Mouse (Mus musculus) embryo, embryonic 10 days (tissue): ENCODE results near the gene Alkbh2.

Experiments used
- DNase-seq: peaks from one replicate; pipeline ENCODE4 v3.0.0-alpha.2; 2015; ENCODE audit warnings: low spot score

Alkbh2 gene

GRCm38 (mm10) chr5:114146028-114146888 is 18.2 kb upstream of the Alkbh2 start, which contains the start of gene Acacb:
Acacb (plus strand) TSS chr5:114146535.
- no peak for DNase-seq

GRCm38 (mm10) chr5:114139175-114139574 is 11.2 kb upstream of the Alkbh2 start:
- peak; percentile 50 for DNase-seq

GRCm38 (mm10) chr5:114138277-114139164 is 10.5 kb upstream of the Alkbh2 start:
- DNase-seq: no peak

- DNase-seq: no peak
Measured at GRCm38 (mm10) chr5:114137481-114138276, 9.7 kb upstream of the Alkbh2 start.

GRCm38 (mm10) chr5:114135516-114135915 is 7.5 kb upstream of the Alkbh2 start:
- DNase-seq: no peak

- DNase-seq: peak; percentile 36
Measured at GRCm38 (mm10) chr5:114134091-114134534, 6.1 kb upstream of the Alkbh2 start.

GRCm38 (mm10) chr5:114132841-114133240 is 4.8 kb upstream of the Alkbh2 start:
- no peak for DNase-seq

- peak; percentile 45 for DNase-seq
Measured at GRCm38 (mm10) chr5:114131521-114131840, 3.5 kb upstream of the Alkbh2 start.

- DNase-seq: peak; percentile 97
Measured at GRCm38 (mm10) chr5:114130698-114131520, 2.9 kb upstream of the Alkbh2 start.

GRCm38 (mm10) chr5:114130211-114130605 is 2.2 kb upstream of the Alkbh2 start, which contains the start of gene Ung:
Ung (plus strand) TSS chr5:114130386.
- DNase-seq: peak; percentile 57

GRCm38 (mm10) chr5:114129550-114130210 is 1.7 kb upstream of the Alkbh2 start:
- no peak for DNase-seq

GRCm38 (mm10) chr5:114126499-114127244 is 1.3 kb downstream of the Alkbh2 start:
- DNase-seq: no peak

GRCm38 (mm10) chr5:114126008-114126407 is 2.0 kb downstream of the Alkbh2 start:
- no peak for DNase-seq

GRCm38 (mm10) chr5:114119806-114120205 is 8.2 kb downstream of the Alkbh2 start:
- no peak for DNase-seq

- no peak for DNase-seq
Measured at GRCm38 (mm10) chr5:114116586-114116985, 11.4 kb downstream of the Alkbh2 start.

GRCm38 (mm10) chr5:114115030-114115429 is 13.0 kb downstream of the Alkbh2 start:
- DNase-seq: no peak

GRCm38 (mm10) chr5:114113334-114113733 is 14.7 kb downstream of the Alkbh2 start:
- DNase-seq: peak; percentile 23

- DNase-seq: peak; percentile 34
Measured at GRCm38 (mm10) chr5:114106391-114106935, 21.6 kb downstream of the Alkbh2 start.

- DNase-seq: no peak
Measured at GRCm38 (mm10) chr5:114102807-114103206, 25.2 kb downstream of the Alkbh2 start.
